Mouse (Mus musculus) limb, embryonic 13.5 days (tissue): ENCODE data around the gene Tmem143. TPM values are rescaled to one million over a fixed set of nuclear protein-coding genes. Genes with fewer than 3 reads are reported as not detected.

Experiments used
- ATAC-seq: fragments of 200-750 bp; cut with Nextera tagmentation; 2 replicates; pipeline ENCODE4 v1.8.0; 2017; ENCODE audit warnings: low read depth, moderate number of reproducible peaks, moderate TSS enrichment; ENCODE audit not compliant: low FRiP score
- H3K27ac ChIP-seq: fragments of 300-500 bp; sonication (generic); 2 replicates; pipeline ENCODE4 v1.5.1; 2015; ENCODE audit warnings: inconsistent platforms, mild to moderate bottlenecking, moderate library complexity
- H3K27me3 ChIP-seq: fragments of 300-500 bp; sonication (generic); 2 replicates; pipeline ENCODE4 v1.6.1; 2015; ENCODE audit warnings: mild to moderate bottlenecking, inconsistent platforms
- H3K36me3 ChIP-seq: fragments of 300-500 bp; sonication (generic); 2 replicates; pipeline ENCODE4 v1.6.1; 2015; ENCODE audit warnings: inconsistent platforms, mild to moderate bottlenecking, moderate library complexity
- H3K4me1 ChIP-seq: fragments of 300-500 bp; sonication (generic); 2 replicates; pipeline ENCODE4 v1.6.1; 2015; ENCODE audit warnings: inconsistent platforms
- H3K4me2 ChIP-seq: fragments of 300-500 bp; sonication (generic); replicated peaks from 2 replicates; pipeline ENCODE4 v1.6.1; 2015; ENCODE audit warnings: inconsistent platforms, mild to moderate bottlenecking, moderate library complexity
- H3K4me3 ChIP-seq: fragments of 300-500 bp; sonication (generic); 2 replicates; pipeline ENCODE4 v1.5.1; 2015; ENCODE audit warnings: moderate library complexity, mild to moderate bottlenecking, inconsistent platforms
- H3K9ac ChIP-seq: fragments of 300-500 bp; sonication (generic); 2 replicates; pipeline ENCODE4 v1.6.1; 2015; ENCODE audit warnings: mild to moderate bottlenecking, inconsistent platforms
- H3K9me3 ChIP-seq: fragments of 300-500 bp; sonication (generic); 2 replicates; pipeline ENCODE4 v1.6.1; 2016; ENCODE audit warnings: inconsistent platforms
- WGBS: fragments of 180-500 bp; shearing (Covaris S2); methylation state at CpG from one replicate; pipeline ENCODE4 v1.1.7; 2015; 5-methylcytosine and 5-hydroxymethylcytosine counted together
- polyA plus RNA-seq: library from polyadenylated mRNA; unstranded; fragments of >200 nt; fragmentation: Nextera tagmentation; extraction: Ambion mirVana; gene quantifications from 2 replicates; pipeline ENCODE4 v1.2.1, GENCODE M21; 2015

Gene Tmem143
- 4.9 and 5.2 TPM in 2 replicates for polyA plus RNA-seq

DNA sequence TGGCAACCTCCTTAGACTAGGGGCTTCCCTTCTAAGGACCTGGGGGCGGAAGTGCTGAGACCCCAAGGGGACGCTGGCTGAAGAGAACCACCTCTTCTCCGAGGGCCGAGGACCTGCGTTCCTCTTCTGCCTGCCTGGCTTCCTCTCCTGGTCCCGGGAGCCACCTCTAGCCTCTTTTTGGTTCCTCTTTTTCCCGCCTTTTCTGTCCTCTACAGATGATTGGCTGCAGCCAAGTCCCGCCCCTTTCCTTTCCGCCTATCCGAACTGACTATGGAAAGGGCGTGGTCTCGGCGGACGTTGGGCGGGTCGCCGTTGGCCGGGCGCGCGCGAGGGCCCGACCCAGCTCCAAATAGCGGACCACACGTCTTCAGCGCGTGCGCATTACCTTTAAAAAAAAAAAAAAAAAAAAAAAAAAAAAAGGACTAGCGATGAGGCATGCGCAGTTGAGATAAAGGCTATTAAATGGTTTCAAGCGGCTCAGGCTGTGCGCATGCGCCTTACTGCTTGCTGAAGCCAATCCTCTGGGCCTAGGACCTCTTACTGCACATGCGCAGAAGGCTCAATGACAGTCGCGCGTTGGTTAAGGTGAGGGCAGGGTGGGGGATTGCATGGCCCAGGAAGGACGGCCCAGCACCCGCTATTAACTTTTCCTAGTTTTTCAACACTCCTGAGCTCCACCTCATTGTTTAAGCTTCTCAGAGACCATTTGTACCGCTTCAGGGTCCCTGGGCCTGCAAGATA, at the start of gene Tmem143, which contains the start of gene Syngr4:
Gene Tmem143, plus strand, starts transcription at position 425 of the 741 bp plus-strand sequence.
Gene Syngr4, minus strand, starts transcription at position 198 of the 741 bp plus-strand sequence.
- ATAC-seq, result peak; percentile 92
- Histone ChIP-seq H3K9me3 (no peaks in the 10 kb centered on the region), H3K27ac (peak within 1 kb of the TSS; percentile 82), H3K4me1 (peaks cover 14% of the 10 kb centered on the region), H3K36me3 (no peaks in the 10 kb centered on the region; the same call in 1 of the 2 replicates), H3K9ac (peak within 1 kb of the TSS; percentile 79), H3K4me2 (peak within 1 kb of the TSS; percentile 92), H3K4me3 (peak within 1 kb of the TSS; percentile 59), H3K27me3 (no peaks in the 10 kb centered on the region)
- WGBS, result under 1% methylated on average over 40 of the region's 40 CpGs

DNA sequence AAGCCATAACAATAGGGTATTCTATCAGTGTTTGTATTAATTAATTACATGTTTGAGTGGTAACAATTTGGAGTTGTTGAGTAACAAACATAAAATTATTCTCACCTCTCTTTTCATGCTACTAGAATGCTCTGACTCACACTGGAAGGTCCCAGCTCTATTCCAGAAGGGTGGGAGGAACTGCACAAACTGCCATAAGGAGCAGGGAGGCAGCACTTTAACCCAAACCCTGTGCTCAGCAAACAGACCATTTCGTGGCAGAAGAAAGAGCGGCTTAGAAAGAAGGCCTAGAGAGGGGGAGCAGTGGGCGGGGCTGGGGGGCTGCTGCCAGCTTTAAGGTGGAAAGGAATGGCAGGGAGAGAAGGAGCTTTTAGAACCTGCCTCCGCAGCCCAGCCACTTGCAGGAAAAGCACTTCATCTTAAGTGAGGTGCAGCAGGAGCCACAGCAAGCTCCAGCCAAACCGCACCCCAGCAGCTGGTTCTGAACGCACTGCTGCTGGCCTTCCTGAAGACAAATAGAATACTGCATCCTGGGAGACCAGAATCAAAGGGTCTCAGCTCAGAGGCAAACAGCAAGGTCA, 48.2 kb upstream of the Tmem143 start:
- peaks cover 46% of the 10 kb centered on the region for H3K27me3 ChIP-seq
- ATAC-seq, result peak; percentile 32; the same call in 1 of the 2 replicates
- H3K27ac ChIP-seq, result no peak overlapping the region
- 0 out of 2 replicates have a peak, but pooled peaks cover 6% of the 10 kb centered on the region for H3K4me1 ChIP-seq
- no peak overlapping the region for H3K9ac ChIP-seq
- no peaks in the 10 kb centered on the region for H3K36me3 ChIP-seq
- no peaks in the 10 kb centered on the region for H3K9me3 ChIP-seq
- H3K4me3 ChIP-seq, result no peak overlapping the region
- no peak overlapping the region; the same call in 1 of the 2 replicates for H3K4me2 ChIP-seq
- 9% methylated on average over 6 of the region's 6 CpGs for WGBS

DNA sequence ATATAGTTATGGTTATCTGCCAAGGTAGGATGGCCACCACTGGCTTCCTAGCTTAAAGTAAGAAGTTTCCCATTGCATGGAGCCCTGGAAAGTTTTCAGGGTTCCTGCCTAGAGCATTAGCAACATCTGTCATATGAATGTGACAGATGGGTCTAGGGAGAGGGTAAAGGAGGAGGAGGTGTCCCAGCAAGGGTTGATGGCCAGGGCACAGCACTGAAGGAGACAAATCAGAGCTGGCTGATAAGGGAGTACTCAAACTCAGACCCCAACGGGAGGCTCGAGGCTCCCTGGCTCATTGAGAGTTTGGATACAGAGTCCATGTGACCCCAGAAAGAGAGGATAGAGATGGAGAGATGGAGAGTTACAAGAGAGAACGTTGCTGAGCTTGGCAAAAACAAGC, 46.1 kb upstream of the Tmem143 start:
- Histone ChIP-seq H3K4me3 (no peak overlapping the region), H3K36me3 (no peaks in the 10 kb centered on the region), H3K4me1 (0 out of 2 replicates have a peak, but pooled peaks cover 6% of the 10 kb centered on the region), H3K27ac (no peak overlapping the region), H3K9ac (no peak overlapping the region), H3K9me3 (no peaks in the 10 kb centered on the region), H3K27me3 (peaks cover 38% of the 10 kb centered on the region), H3K4me2 (no peak overlapping the region)
- ATAC-seq, result no peak
- WGBS, result 74% methylated on average over 3 of the region's 3 CpGs

DNA sequence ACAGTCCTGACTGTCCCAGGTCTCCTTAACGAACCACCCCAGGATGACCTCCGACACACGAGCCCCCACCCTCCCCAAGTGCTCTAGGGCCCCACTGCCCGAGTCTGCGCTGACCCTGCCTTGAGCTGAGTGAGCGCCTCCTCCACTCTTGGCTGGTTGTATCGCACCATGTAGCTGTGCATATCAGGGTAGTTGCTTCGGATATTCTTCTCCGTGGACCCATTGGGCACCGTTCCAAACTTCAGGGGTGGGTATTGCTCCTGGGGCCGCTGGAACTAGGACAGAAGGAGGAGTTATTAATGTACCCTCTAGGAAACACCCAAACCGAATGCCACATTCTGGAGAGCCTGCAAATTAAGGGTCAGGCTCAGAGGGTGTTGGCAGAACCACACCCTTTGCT, 43.7 kb upstream of the Tmem143 start:
- no peak overlapping the region for H3K4me3 ChIP-seq
- H3K9ac ChIP-seq, result no peak overlapping the region
- H3K9me3 ChIP-seq, result no peaks in the 10 kb centered on the region
- no peak overlapping the region for H3K27ac ChIP-seq
- H3K36me3 ChIP-seq, result no peaks in the 10 kb centered on the region
- H3K27me3 ChIP-seq, result peaks cover 46% of the 10 kb centered on the region
- WGBS, result 80% methylated on average over 12 of the region's 12 CpGs
- peaks cover 20% of the 10 kb centered on the region for H3K4me1 ChIP-seq
- no peak overlapping the region for H3K4me2 ChIP-seq
- ATAC-seq, result no peak

DNA sequence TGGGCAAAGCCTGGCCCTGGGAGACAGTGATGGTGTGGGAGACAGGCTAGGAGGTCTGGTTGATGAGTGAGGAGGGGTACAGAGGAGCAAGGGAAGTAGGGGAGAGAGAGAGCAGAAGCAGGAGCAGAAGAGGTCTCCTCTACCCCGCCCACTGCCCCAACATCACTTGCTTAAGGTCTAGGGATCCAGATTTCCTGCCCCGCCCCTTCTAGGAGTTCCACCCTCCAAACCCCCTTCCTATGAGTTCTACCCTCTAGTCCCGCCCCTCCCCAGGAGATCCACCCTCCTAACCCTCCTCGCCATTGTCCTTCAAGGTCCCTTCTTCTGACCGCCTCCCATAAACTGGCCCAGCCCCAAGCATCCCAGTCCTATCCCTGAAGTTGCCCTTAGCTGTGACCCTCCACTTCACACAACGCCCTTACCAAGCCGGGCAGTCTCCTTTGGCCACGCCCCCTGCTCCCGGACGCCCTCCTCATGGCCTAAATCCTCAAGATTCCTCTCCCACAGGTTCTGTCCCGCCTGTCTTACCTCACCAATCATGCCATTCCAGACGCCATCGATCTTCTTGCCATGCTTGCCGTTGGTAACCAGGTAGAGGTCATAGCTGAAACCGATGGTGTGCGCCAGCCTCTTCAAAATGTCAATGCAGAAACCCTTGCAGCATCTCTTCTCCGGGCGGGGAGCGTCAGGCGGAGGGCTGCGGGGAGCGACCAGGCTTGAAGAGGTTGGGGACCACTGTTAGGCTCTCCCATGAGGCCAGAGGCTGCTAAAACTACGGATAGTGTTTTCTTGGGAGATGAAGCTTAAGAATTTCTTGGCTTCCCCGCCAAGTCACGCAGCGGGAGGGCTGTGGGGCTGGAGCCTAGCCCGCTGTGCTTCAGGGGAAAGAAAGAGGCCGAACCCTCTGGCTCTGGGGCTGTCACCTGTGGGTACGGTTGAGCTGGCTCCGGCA, 39.5 kb upstream of the Tmem143 start:
- peak overlapping the region; percentile 43 for H3K9ac ChIP-seq
- no peaks in the 10 kb centered on the region for H3K9me3 ChIP-seq
- 2% methylated on average over 30 of the region's 30 CpGs for WGBS
- peak overlapping the region; percentile 44 for H3K4me3 ChIP-seq
- no peaks in the 10 kb centered on the region for H3K36me3 ChIP-seq
- H3K4me1 ChIP-seq, result peaks cover 16% of the 10 kb centered on the region
- ATAC-seq, result peak; percentile 28; the same call in 1 of the 2 replicates
- peak overlapping the region; percentile 73 for H3K4me2 ChIP-seq
- peaks cover 63% of the 10 kb centered on the region for H3K27me3 ChIP-seq
- H3K27ac ChIP-seq, result no peak overlapping the region

DNA sequence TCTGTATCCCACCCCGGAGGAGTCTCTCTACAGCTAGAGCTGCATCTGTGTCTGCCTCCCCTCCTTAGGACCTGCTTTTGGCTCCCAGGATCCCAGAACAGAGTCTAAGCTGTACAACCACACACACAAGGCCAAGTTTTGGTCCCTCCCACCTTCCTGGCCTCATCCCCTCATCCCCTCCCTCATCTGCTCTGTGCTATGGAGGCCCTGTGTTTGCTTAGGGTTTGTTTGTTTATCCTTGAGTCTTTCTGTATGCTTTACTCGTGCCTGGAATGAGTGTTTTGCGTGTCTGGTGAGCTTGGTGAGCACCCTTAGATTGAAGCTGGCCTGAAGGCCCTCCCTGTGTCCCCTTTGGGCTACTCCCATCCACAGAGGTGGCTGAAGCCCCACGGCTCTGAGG, 37.7 kb upstream of the Tmem143 start:
- no peaks in the 10 kb centered on the region for H3K36me3 ChIP-seq
- no peak for ATAC-seq
- WGBS, result 51% methylated on average over 4 of the region's 4 CpGs

DNA sequence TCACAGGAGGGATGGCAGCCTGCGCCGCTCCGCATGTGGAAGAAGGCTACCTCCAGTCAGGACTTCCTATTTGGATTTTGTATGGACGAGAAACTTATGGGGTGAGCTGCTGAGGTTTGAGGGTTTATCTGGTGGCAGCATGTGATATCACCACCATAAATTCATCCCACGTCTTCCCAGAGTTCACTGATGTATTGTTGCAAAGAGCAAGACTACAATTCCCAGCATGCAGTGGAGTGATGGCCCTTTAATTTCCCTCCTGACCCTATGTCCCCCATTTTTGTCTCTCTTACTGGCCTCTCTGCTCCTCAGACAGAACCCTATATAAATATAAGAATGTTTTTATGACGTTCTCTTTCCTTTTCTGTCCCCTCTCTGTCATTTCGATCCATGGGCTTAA, 33.9 kb upstream of the Tmem143 start:
- Histone ChIP-seq H3K9me3 (no peaks in the 10 kb centered on the region), H3K4me3 (no peak overlapping the region), H3K9ac (no peak overlapping the region), H3K27me3 (peaks cover 63% of the 10 kb centered on the region), H3K4me1 (peaks cover 13% of the 10 kb centered on the region), H3K27ac (no peak overlapping the region), H3K4me2 (no peak overlapping the region), H3K36me3 (no peaks in the 10 kb centered on the region)
- no peak for ATAC-seq
- 85% methylated on average over 7 of the region's 7 CpGs for WGBS

More for the DNA sequence above, 37.7 kb upstream of the Tmem143 start:
- Histone ChIP-seq H3K4me1 (peaks cover 16% of the 10 kb centered on the region), H3K27me3 (peaks cover 75% of the 10 kb centered on the region), H3K4me3 (no peak overlapping the region), H3K9me3 (no peaks in the 10 kb centered on the region), H3K27ac (no peak overlapping the region), H3K4me2 (no peak overlapping the region), H3K9ac (no peak overlapping the region)

DNA sequence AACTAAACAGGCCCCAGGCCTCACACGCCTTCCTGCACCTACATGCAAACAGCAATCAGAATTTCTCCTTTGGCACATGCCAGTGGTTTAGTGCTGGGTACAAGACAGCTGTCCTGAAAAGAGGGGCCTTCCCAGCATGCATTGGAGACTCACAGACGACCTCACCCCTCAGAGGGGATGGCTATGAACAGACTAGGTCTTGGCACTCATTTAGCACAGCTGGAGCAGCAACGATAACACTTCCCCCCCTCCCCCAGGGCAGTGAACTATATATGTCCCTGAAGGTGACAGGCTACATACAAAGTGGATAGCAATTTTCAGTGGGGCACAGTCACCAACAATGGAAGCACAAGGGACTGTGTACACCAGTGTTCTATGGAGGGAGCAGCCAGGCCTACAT, 32.3 kb upstream of the Tmem143 start:
- WGBS, result 55% methylated on average over 3 of the region's 3 CpGs
- no peak overlapping the region for H3K4me3 ChIP-seq
- ATAC-seq, result no peak
- no peak overlapping the region for H3K9ac ChIP-seq
- no peak overlapping the region for H3K4me2 ChIP-seq
- H3K27me3 ChIP-seq, result peaks cover 65% of the 10 kb centered on the region
- H3K4me1 ChIP-seq, result peaks cover 21% of the 10 kb centered on the region
- H3K9me3 ChIP-seq, result no peaks in the 10 kb centered on the region
- H3K27ac ChIP-seq, result no peak overlapping the region
- no peaks in the 10 kb centered on the region for H3K36me3 ChIP-seq

DNA sequence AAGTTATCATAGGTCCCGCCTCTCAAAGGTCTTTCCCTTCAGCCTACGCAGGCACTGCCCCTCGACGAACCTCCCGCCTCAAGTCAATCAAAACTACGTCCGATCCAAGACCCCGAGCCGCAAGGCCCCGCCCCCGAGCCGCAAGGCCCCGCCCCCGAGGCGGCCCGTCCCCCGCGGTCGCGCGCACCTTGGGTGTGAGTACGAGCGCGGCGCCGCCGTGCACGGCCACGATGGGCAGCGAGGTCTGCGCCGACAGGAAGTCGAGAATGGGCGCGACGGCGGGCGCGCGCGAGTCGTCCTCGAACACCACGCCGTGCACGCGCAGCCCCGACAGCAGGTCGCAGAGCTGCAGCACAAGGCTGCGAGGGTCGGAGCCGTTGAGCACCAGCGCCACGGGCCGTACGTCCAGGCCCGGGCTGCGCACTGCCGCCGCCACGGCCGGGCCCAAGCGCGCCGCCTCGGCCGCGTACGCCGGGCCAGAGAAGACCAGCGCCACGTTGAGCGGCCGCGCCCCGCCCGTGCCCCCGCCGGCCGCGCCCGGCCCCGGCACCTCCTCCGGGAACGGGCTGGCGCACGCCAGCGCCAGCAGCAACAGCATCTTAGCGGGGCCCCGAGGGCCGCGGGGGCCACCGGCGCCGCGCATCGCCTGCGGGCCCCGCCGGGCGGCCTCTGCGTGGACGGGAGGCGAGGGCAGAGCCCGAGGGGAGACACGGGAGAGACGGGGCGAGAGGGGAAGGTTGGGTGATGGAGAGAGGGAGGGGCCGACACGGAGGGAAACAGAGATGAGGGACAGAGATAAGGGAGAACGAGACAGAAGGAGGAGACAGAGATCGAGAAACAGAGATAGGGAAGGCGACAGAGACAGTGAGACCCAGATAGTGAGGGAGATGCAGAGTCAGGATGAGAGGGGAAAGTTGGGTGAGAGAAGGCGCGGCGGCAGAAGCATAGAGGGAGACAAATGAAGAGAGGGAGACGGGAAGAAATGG, 30.5 kb upstream of the Tmem143 start:
- Histone ChIP-seq H3K27me3 (peaks cover 68% of the 10 kb centered on the region), H3K4me2 (peak overlapping the region; percentile 76)
- 1% methylated on average over 112 of the region's 117 CpGs for WGBS

DNA sequence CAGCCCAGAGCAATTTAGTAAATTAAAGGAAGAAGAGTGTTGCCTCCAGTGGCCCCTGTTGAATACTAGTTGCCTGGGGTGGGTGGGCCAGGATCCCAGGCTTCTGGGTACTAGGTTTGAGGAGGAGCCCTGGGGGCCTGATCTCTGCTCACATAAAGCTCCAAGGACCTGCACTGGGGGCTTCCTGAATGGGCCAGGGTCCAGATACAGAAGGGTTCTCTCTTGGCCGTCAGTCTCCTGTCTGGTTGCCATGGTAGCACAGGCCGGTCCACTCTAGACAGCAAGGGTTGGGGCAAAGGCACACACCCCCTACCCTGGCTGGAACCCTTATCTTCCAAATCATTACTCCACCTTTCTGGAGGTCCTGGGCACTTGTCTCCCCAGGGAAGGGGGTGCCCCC, 28.9 kb upstream of the Tmem143 start:
- Histone ChIP-seq H3K27me3 (peaks cover 64% of the 10 kb centered on the region), H3K4me3 (no peak overlapping the region; the same call in 1 of the 2 replicates), H3K27ac (no peak overlapping the region), H3K36me3 (no peaks in the 10 kb centered on the region), H3K9me3 (no peaks in the 10 kb centered on the region), H3K4me2 (peak overlapping the region; percentile 76), H3K4me1 (peaks cover 36% of the 10 kb centered on the region), H3K9ac (no peak overlapping the region)
- 23% methylated on average over 2 of the region's 2 CpGs for WGBS
- ATAC-seq, result no peak

More for the DNA sequence above, 30.5 kb upstream of the Tmem143 start:
- Histone ChIP-seq H3K36me3 (no peaks in the 10 kb centered on the region), H3K4me1 (peaks cover 36% of the 10 kb centered on the region), H3K4me3 (peak overlapping the region; percentile 74), H3K9ac (peak overlapping the region; percentile 91), H3K9me3 (no peaks in the 10 kb centered on the region), H3K27ac (peak overlapping the region; percentile 55)
- peak; percentile 75 for ATAC-seq
